In the genomic region with DNA sequence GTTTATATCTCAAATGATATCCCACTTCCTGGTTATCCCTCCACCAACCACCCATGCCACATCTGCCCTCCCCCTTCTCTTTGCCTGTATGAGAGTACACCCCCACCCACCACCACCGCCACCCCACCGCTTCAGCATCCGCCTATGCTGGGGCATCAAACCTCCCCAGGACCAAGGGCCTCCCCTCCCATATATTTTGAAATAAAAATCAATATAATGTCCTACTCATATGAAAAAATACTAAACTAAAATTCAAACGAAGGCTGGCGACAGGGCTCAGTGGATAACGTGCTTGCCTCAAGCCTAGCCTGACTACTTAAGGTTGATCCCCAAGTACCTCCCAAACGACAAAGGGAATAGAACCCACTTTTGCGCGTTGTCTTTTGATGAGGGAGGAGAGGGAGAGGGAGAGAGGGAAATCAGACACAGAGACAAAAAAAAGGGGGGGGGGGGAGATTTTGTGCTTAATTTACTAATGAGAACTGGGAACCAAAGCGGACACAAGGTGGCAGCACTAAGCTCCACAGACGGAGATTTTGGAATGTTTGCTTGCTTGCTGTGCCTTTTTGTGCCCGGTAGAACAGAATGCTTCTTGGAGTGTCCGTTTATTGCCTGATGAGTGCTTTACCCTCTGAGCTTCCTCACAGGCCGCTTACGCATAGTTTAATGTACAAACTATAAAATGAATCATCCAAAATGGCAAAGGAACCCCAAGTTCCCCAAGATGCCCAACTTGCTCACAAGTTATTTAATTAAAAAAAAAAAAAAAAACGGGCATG, we compare ENCODE assay signal across 8 mouse cellular contexts. TPM values are rescaled to one million over a fixed set of nuclear protein-coding genes. Genes with fewer than 3 reads are reported as not detected.
DNase-seq lines count a peak whose midpoint lies in the region; ATAC-seq and TF ChIP-seq lines count a peak whose summit lies in the region.

No protein-coding gene starts in this region.

- H3K9ac ChIP-seq in embryonic facial prominence, embryonic 14.5 days (ENCODE audit: low read depth, low read length), result peak overlapping the region; percentile 64
- 0 out of 2 replicates have a peak overlapping the region, but pooled peaks have one; percentile 42 for H3K9ac ChIP-seq in midbrain, postnatal 0 days (replicated peaks; ENCODE audit: low read length, poor library complexity, severe bottlenecking)

- DNase-seq in CD4-positive, CD25-positive, alpha-beta regulatory T cell, adult 2 months (ENCODE audit: low read depth, low spot score), result peak; percentile 94
- DNase-seq in embryonic facial prominence, embryonic 14.5 days (ENCODE audit: low spot score), result peak; percentile 89
- DNase-seq in heart, adult 9 months (ENCODE audit: low spot score in 2 of 2), result peak; percentile 65 to 83
- DNase-seq in kidney, adult 9 months, result peak; percentile 87
- DNase-seq in liver, result peak; percentile 76
- peak; percentile 91 for DNase-seq in midbrain, postnatal 0 days (ENCODE audit: low spot score)
- peak; percentile 70 to 85 for DNase-seq in spleen, postnatal 4 days (ENCODE audit: low spot score in 2 of 2)

- H3K4me3 ChIP-seq in bone marrow, adult 2 months (replicated peaks; ENCODE audit: control insufficient read depth, low read depth, low read length), result peak overlapping the region; percentile 39
- peak overlapping the region; percentile 42 for H3K4me3 ChIP-seq in embryonic facial prominence, embryonic 14.5 days (ENCODE audit: low read depth, low read length)
- H3K4me3 ChIP-seq in midbrain, postnatal 0 days (ENCODE audit: low read depth, low read length), result peak overlapping the region; percentile 36

- TF ChIP-seq CTCF in bone marrow, adult 2 months (IDR thresholded peaks at IDR 0.05; ENCODE audit: control insufficient read depth, insufficient read depth, low read length), result peak; percentile 59
- TF ChIP-seq CTCF in midbrain, postnatal 0 days (IDR thresholded peaks at IDR 0.05), result peak; percentile 79

- no peaks in the 10 kb centered on the region for H3K36me3 ChIP-seq in embryonic facial prominence, embryonic 14.5 days (ENCODE audit: control insufficient read depth, insufficient read depth, low read length)
- no peaks in the 10 kb centered on the region for H3K36me3 ChIP-seq in midbrain, postnatal 0 days (ENCODE audit: insufficient read depth, low read length)

- H3K9me3 ChIP-seq in embryonic facial prominence, embryonic 14.5 days (ENCODE audit: control insufficient read depth, low read length), result no peaks in the 10 kb centered on the region
- H3K9me3 ChIP-seq in midbrain, postnatal 0 days (ENCODE audit: low read length), result no peaks in the 10 kb centered on the region

- no peaks in the 10 kb centered on the region for H3K4me1 ChIP-seq in bone marrow, adult 2 months (ENCODE audit: control insufficient read depth, insufficient read depth, low read length)
- peaks cover 3% of the 10 kb centered on the region; the same call in 1 of the 2 replicates for H3K4me1 ChIP-seq in embryonic facial prominence, embryonic 14.5 days (ENCODE audit: control insufficient read depth, insufficient read depth, low read length)
- H3K4me1 ChIP-seq in midbrain, postnatal 0 days (ENCODE audit: insufficient read depth, low read length), result no peaks in the 10 kb centered on the region

- WGBS in bone marrow, adult 2 months, result 2% methylated on average over 16 of the region's 16 CpGs
- WGBS in embryonic facial prominence, embryonic 14.5 days, result 6% methylated on average over 16 of the region's 16 CpGs
- 6% methylated on average over 16 of the region's 16 CpGs for WGBS in midbrain, postnatal 0 days

- H3K27ac ChIP-seq in bone marrow, adult 2 months (ENCODE audit: control insufficient read depth, insufficient read depth, low read depth, low read length, poor library complexity), result no peak overlapping the region
- H3K27ac ChIP-seq in embryonic facial prominence, embryonic 14.5 days (replicated peaks; ENCODE audit: low read depth, low read length), result no peak overlapping the region
- H3K27ac ChIP-seq in midbrain, postnatal 0 days (ENCODE audit: low read depth, low read length), result 0 out of 2 replicates have a peak overlapping the region, but pooled peaks have one; percentile 32

- peak; percentile 60; the same call in 1 of the 2 replicates for ATAC-seq in embryonic facial prominence, embryonic 14.5 days (ENCODE audit: low read depth)
- peak; percentile 76 for ATAC-seq in midbrain, postnatal 0 days (ENCODE audit: low FRiP score)

- TF ChIP-seq POLR2A in bone marrow, adult 2 months (IDR thresholded peaks at IDR 0.05; ENCODE audit: borderline replicate concordance, control insufficient read depth, low read depth, low read length), result no peak

- H3K4me2 ChIP-seq in embryonic facial prominence, embryonic 14.5 days (ENCODE audit: low read depth, low read length), result peak overlapping the region; percentile 59
- peak overlapping the region; percentile 55 for H3K4me2 ChIP-seq in midbrain, postnatal 0 days (ENCODE audit: low read depth, low read length, poor library complexity, severe bottlenecking)

- no peaks in the 10 kb centered on the region for H3K27me3 ChIP-seq in embryonic facial prominence, embryonic 14.5 days (replicated peaks; ENCODE audit: control insufficient read depth, insufficient read depth, low read length)
- no peaks in the 10 kb centered on the region for H3K27me3 ChIP-seq in midbrain, postnatal 0 days (ENCODE audit: insufficient read depth, low read length)

RNA-seq across cellular contexts. Expression of a gene that starts 11.6 kb away (rescaled TPM):
- 1,856 and 2,313 TPM in 2 replicates for polyA plus RNA-seq in bone marrow, adult 2 months (2011; ENCODE audit: insufficient read depth, insufficient read length, low replicate concordance, missing spikeins)
- polyA plus RNA-seq in embryonic facial prominence, embryonic 14.5 days (2014; fragmentation: Nextera tagmentation; extraction: Ambion mirVana), result 912 and 926 TPM in 2 replicates
- 932 and 1,043 TPM in 2 replicates for total RNA-seq in midbrain, postnatal 0 days (2014; rRNA removed)
- 317 and 331 TPM in 2 replicates for polyA plus RNA-seq in midbrain, postnatal 0 days (2015; fragmentation: Nextera tagmentation; extraction: Ambion mirVana)

RNA-seq across cellular contexts. Expression of a gene that starts 28.7 kb away (rescaled TPM):
- polyA plus RNA-seq in bone marrow, adult 2 months (2011; ENCODE audit: insufficient read depth, insufficient read length, low replicate concordance, missing spikeins), result 39.7 and 51.0 TPM in 2 replicates
- 5.2 and 5.3 TPM in 2 replicates for polyA plus RNA-seq in embryonic facial prominence, embryonic 14.5 days (2014; fragmentation: Nextera tagmentation; extraction: Ambion mirVana)
- 38.9 and 41.5 TPM in 2 replicates for total RNA-seq in midbrain, postnatal 0 days (2014; rRNA removed)
- polyA plus RNA-seq in midbrain, postnatal 0 days (2015; fragmentation: Nextera tagmentation; extraction: Ambion mirVana), result 5.0 and 5.1 TPM in 2 replicates

RNA-seq across cellular contexts. Expression of a gene that starts 37.4 kb away (rescaled TPM):
- polyA plus RNA-seq in bone marrow, adult 2 months (2011; ENCODE audit: insufficient read depth, insufficient read length, low replicate concordance, missing spikeins), result 8.4 and 14.4 TPM in 2 replicates
- 1.3 TPM in 2 replicates for polyA plus RNA-seq in embryonic facial prominence, embryonic 14.5 days (2014; fragmentation: Nextera tagmentation; extraction: Ambion mirVana)
- 7.7 and 8.6 TPM in 2 replicates for total RNA-seq in midbrain, postnatal 0 days (2014; rRNA removed)
- 3.4 and 3.7 TPM in 2 replicates for polyA plus RNA-seq in midbrain, postnatal 0 days (2015; fragmentation: Nextera tagmentation; extraction: Ambion mirVana)

RNA-seq across cellular contexts. Expression of a gene that starts 38.0 kb away (rescaled TPM):
- 43.1 and 76.8 TPM in 2 replicates for polyA plus RNA-seq in bone marrow, adult 2 months (2011; ENCODE audit: insufficient read depth, insufficient read length, low replicate concordance, missing spikeins)
- polyA plus RNA-seq in embryonic facial prominence, embryonic 14.5 days (2014; fragmentation: Nextera tagmentation; extraction: Ambion mirVana), result 3.4 and 4.6 TPM in 2 replicates
- 4.3 and 8.2 TPM in 2 replicates for total RNA-seq in midbrain, postnatal 0 days (2014; rRNA removed)
- 2.4 and 3.0 TPM in 2 replicates for polyA plus RNA-seq in midbrain, postnatal 0 days (2015; fragmentation: Nextera tagmentation; extraction: Ambion mirVana)
